Mouse (Mus musculus) heart, adult 2 months (tissue): ENCODE measurements around the gene Tfg. TPM values are rescaled to one million over a fixed set of nuclear protein-coding genes. Genes with fewer than 3 reads are reported as not detected.
A peak's percentile ranks its signal among the peaks of the same experiment; 100 is the strongest.

ENCODE experiments used
- DNase-seq, 2 experiments: peaks; one replicate each; pipeline ENCODE4 v3.0.0; 2021
- H3K27ac ChIP-seq: fragments of 200-600 bp; 2 replicates; pipeline ENCODE4 v1.8.1; 2022
- H3K27me3 ChIP-seq: fragments of 200-500 bp; 2 replicates; pipeline ENCODE4 v1.6.1; 2012; ENCODE audit warnings: mild to moderate bottlenecking, low read length, inconsistent platforms, mixed read lengths; ENCODE audit not compliant: control insufficient read depth, insufficient read depth
- H3K36me3 ChIP-seq: fragments of 200-500 bp; 2 replicates; pipeline ENCODE4 v1.6.1; 2012; ENCODE audit warnings: low read length, inconsistent platforms; ENCODE audit not compliant: control insufficient read depth, insufficient read depth
- H3K4me1 ChIP-seq: fragments of 200-500 bp; 2 replicates; pipeline ENCODE4 v1.6.1; 2011; ENCODE audit warnings: low read length; ENCODE audit not compliant: control insufficient read depth, insufficient read depth
- H3K4me3 ChIP-seq: fragments of 200-600 bp; 2 replicates; pipeline ENCODE4 v1.8.1; 2022
- H3K79me2 ChIP-seq: fragments of 200-500 bp; replicated peaks from 2 replicates; pipeline ENCODE4 v1.6.1; 2012; ENCODE audit warnings: mild to moderate bottlenecking, inconsistent platforms, low read length, moderate library complexity, mixed read lengths; ENCODE audit not compliant: control insufficient read depth, insufficient read depth
- H3K9ac ChIP-seq: fragments of 200-500 bp; 2 replicates; pipeline ENCODE4 v1.6.1; 2012; ENCODE audit warnings: low read depth, mild to moderate bottlenecking, control low read depth, inconsistent platforms, low read length, mixed read lengths
- CTCF ChIP-seq: fragments of 200-600 bp; IDR thresholded peaks from 2 replicates; pipeline ENCODE4 v1.8.1; 2022; ENCODE audit warnings: antibody characterized with exemption, mild to moderate bottlenecking, moderate library complexity
- EP300 ChIP-seq: fragments of 200-500 bp; IDR thresholded peaks from 2 replicates; pipeline ENCODE4 v1.6.1; 2011; ENCODE audit warnings: low read depth, low read length, control low read depth; ENCODE audit not compliant: insufficient read depth
- POLR2A ChIP-seq: fragments of 200-500 bp; IDR thresholded peaks from 2 replicates; pipeline ENCODE4 v1.6.1; 2011; ENCODE audit warnings: mild to moderate bottlenecking, low read depth, low read length, control low read depth; ENCODE audit not compliant: insufficient read depth
- WGBS: fragments of 180-500 bp; shearing (Covaris S2); methylation state at CpG from one replicate; pipeline ENCODE4 v1.1.7; 2018; 5-methylcytosine and 5-hydroxymethylcytosine counted together
- intact Hi-C: fragments of 180-260 bp; cut with DNase I; formaldehyde crosslinking; loops from one replicate; pipeline ENCODE4 v1.15.1; 2025
- long read RNA-seq: library from polyadenylated mRNA; stranded (forward); transcript quantifications from one replicate; pipeline ENCODE4 v2.0.0, GENCODE M21; 2021
- polyA plus RNA-seq: library from polyadenylated mRNA; depleted of rRNA; stranded (reverse); fragments of >200 nt; gene quantifications from 2 replicates; pipeline ENCODE4 v1.2.3, GENCODE M21; 2012; rRNA removed
- total RNA-seq, 2 experiments: library from RNA; stranded (reverse); gene quantifications; 2 replicates each; pipeline ENCODE4 v1.2.3; 2021

The Tfg gene
- total RNA-seq (10 to 100 TPM; 46.9 to 48.5 TPM), polyA plus RNA-seq (77.9 and 83.9 TPM in 2 replicates)
- long read RNA-seq, transcript Tfg-201 (8 exons, 1,945 nt), result major isoform, 51 of 61 reads
- long read RNA-seq, partial matches to known transcripts, result 0 of 61 reads
- long read RNA-seq, other reads (novel, unspliced or antisense), result 10 of 61 reads

DNA sequence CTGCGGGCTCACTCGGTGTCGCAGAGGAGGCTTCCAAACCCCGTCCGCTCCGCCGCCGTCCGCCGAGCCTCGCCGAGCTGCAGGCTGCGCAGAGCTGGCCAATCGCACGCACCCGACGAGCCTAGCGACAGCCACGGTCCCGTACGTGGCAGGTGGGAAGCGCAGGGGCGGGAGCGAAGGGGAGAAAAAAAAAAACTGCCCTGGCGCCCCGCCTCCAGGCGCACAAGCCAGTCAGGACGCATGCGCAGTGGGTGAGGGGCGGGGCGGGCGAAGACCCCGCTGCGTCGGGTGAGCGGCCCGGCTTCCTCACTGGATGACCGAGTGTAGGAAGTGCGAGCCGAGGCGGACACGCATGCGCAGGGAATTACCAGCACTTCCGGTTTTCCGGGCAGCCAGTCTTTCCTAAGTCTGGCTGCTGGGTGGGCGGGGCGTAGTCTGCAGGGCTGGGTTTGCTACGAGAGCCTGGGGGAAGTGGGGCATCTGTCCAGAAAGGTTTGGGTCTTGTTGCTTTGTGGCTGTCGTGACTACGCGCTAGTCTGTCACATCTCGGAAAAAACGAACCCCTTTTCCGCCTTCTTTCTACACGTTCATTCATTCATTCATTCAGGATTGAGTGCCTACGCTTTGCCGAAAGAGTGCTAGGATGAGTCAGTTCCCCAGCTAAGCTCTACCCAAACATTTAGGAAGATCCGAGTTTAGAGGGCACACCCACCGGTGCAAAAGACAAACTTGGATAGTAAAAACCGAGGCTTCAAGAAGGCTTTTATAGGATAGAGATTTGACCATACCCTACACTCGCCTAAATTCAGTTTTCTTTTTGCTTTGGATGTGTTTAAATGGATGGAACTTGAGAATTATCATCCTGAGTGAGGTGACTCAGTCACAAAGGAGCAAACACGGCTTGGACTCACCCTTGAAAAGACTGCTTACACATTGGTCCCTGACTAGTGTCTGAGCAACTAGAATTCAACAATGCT, at the start of gene Tfg:
TSS of gene Tfg (minus strand) at position 227 of the 977 bp plus-strand sequence.
- peak within 1 kb of the TSS; percentile 93 for H3K9ac ChIP-seq
- no peaks in the 10 kb centered on the region for H3K27me3 ChIP-seq
- peak; percentile 96 to 99 for DNase-seq
- intact Hi-C loops, result loop anchor here (10.0 kb wide), 1 partner anchor 743 kb away; the partner anchor contains the start of gene Zbtb11
- peak within 1 kb of the TSS; percentile 79 for H3K4me3 ChIP-seq
- H3K79me2 ChIP-seq, result 0 out of 2 replicates have a peak, but pooled peaks cover 3% of the 10 kb centered on the region
- peaks cover 5% of the 10 kb centered on the region for H3K4me1 ChIP-seq
- TF ChIP-seq POLR2A (peak; percentile 36), CTCF (no peak), EP300 (0 out of 2 replicates have a peak, but pooled peaks have one; percentile 3)
- H3K36me3 ChIP-seq, result peaks cover 10% of the 10 kb centered on the region
- H3K27ac ChIP-seq, result peak within 1 kb of the TSS; percentile 89
- under 1% methylated on average over 62 of the region's 62 CpGs for WGBS

GRCm38 (mm10) chr16:56729060-56729459, 11.8 kb upstream of the Tfg start:
- DNase-seq, result no peak
- Histone ChIP-seq H3K9ac (no peak overlapping the region), H3K27me3 (no peaks in the 10 kb centered on the region), H3K27ac (no peak overlapping the region), H3K79me2 (no peaks in the 10 kb centered on the region), H3K4me3 (no peak overlapping the region), H3K36me3 (no peaks in the 10 kb centered on the region), H3K4me1 (no peaks in the 10 kb centered on the region)
- intact Hi-C loops, result no loop called here
- 28% methylated on average over 1 of the region's 1 CpGs for WGBS
- no peak for TF ChIP-seq CTCF
- TF ChIP-seq POLR2A, result no peak
- TF ChIP-seq EP300, result no peak

- H3K4me3 ChIP-seq, result no peak overlapping the region
- no peaks in the 10 kb centered on the region for H3K27me3 ChIP-seq
- no peaks in the 10 kb centered on the region for H3K79me2 ChIP-seq
- H3K4me1 ChIP-seq, result no peaks in the 10 kb centered on the region
- TF ChIP-seq CTCF (no peak), EP300 (no peak), POLR2A (no peak)
- no peak overlapping the region for H3K27ac ChIP-seq
- intact Hi-C loops, result no loop called here
- no peak for DNase-seq
- H3K36me3 ChIP-seq, result no peaks in the 10 kb centered on the region
- 68% methylated on average over 10 of the region's 10 CpGs for whole genome bisulfite sequencing
- H3K9ac ChIP-seq, result no peak overlapping the region
Measured at GRCm38 (mm10) chr16:56724927-56725326, 7.7 kb upstream of the Tfg start.

GRCm38 (mm10) chr16:56722357-56722756, 5.1 kb upstream of the Tfg start:
- no peak overlapping the region for H3K27ac ChIP-seq
- intact Hi-C loops, result no loop called here
- H3K4me1 ChIP-seq, result no peaks in the 10 kb centered on the region
- DNase-seq, result no peak
- H3K36me3 ChIP-seq, result no peaks in the 10 kb centered on the region
- 40% methylated on average over 4 of the region's 4 CpGs for WGBS
- H3K27me3 ChIP-seq, result no peaks in the 10 kb centered on the region
- H3K4me3 ChIP-seq, result no peak overlapping the region
- TF ChIP-seq EP300 (no peak), POLR2A (no peak), CTCF (no peak)
- H3K9ac ChIP-seq, result no peak overlapping the region
- no peaks in the 10 kb centered on the region for H3K79me2 ChIP-seq

DNA sequence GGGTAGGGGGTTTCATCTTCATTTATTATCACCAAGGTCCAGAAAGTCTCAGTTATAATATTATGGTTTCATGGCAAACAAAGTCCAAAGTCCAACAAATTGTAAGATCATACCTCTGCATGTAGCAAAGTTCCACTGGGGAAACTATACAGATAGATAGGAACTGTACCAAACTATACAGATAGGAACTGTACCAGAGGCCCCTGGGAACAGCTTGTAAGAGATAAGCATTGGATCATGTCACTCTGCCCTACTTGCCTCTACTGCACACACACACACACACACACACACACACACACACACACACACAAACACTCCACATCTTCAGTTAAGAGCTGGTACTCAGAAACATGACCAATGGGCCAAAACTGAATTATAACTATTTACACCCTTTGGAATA, 1.8 kb upstream of the Tfg start:
- H3K9ac ChIP-seq, result no peak overlapping the region
- peaks cover 10% of the 10 kb centered on the region for H3K36me3 ChIP-seq
- peaks cover 5% of the 10 kb centered on the region for H3K4me1 ChIP-seq
- no peak for DNase-seq
- intact Hi-C loops, result loop anchor here (10.0 kb wide), 1 partner anchor 744 kb away; the partner anchor contains the start of gene Zbtb11
- no peak overlapping the region for H3K27ac ChIP-seq
- TF ChIP-seq EP300 (no peak), CTCF (no peak), POLR2A (no peak)
- 0 out of 2 replicates have a peak, but pooled peaks cover 3% of the 10 kb centered on the region for H3K79me2 ChIP-seq
- H3K27me3 ChIP-seq, result no peaks in the 10 kb centered on the region
- H3K4me3 ChIP-seq, result no peak overlapping the region
